Mouse (Mus musculus) brain, embryonic 14.5 days (tissue): ENCODE data around the gene Dync1li1.

Source experiments
- CTCF ChIP-seq: fragments of 200-500 bp; IDR thresholded peaks from 2 replicates; pipeline ENCODE4 v1.5.1; 2012; ENCODE audit warnings: inconsistent platforms, mild to moderate bottlenecking, moderate library complexity, borderline replicate concordance; ENCODE audit not compliant: insufficient read depth, insufficient read length; ENCODE audit errors: extremely low read depth
- POLR2A ChIP-seq: fragments of 200-500 bp; IDR thresholded peaks from 2 replicates; pipeline ENCODE4 v1.6.1; 2012; ENCODE audit warnings: mild to moderate bottlenecking, inconsistent platforms, borderline replicate concordance; ENCODE audit not compliant: poor library complexity, insufficient read depth, insufficient read length, severe bottlenecking; ENCODE audit errors: extremely low read depth

- TF ChIP-seq CTCF (no peak), POLR2A (peak; percentile 65; the same call in 1 of the 2 replicates)
Measured at GRCm38 (mm10) chr9:114688252-114688952, at the start of gene Dync1li1.
